Mouse (Mus musculus): Measurements from ENCODE around the gene Lyst. TPM values are rescaled to one million over a fixed set of nuclear protein-coding genes. Genes with fewer than 3 reads are reported as not detected.
"Not testable (repeated sequence)": the region's sequence is repeated elsewhere in the genome, so short reads cannot be mapped to it uniquely, and the experiment has no call there.

Lyst gene
- total and polyA plus RNA-seq, 2 experiments = 2.3 to 30.3 TPM

DNA sequence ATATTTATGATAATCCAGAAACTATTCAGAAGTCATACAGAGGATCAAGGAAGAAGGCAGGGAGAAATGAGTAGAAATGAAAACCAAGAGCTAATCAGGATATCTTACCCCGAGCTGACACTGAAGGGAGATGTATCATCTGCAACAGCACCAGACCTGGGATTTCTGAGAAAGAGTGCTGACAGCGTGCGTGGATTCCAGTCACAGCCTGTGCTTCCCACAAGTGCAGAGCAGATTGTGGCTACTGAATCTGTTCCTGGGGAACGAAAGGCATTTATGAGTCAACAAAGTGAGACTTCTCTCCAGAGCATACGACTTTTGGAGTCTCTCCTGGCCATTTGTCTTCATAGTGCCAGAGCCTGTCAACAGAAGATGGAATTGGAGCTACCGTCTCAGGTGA lies 47.8 kb downstream of the Lyst start:
- Histone ChIP-seq H3K79me2 (ENCODE audit: control insufficient read depth, insufficient read depth, low read length) (no peaks in the 10 kb centered on the region), H3K4me3 (ENCODE audit: insufficient read depth, low read depth, low read length) (no peak overlapping the region), H3K27me3 (ENCODE audit: control insufficient read depth, insufficient read depth, low read length) (no peaks in the 10 kb centered on the region), H3K4me1 (ENCODE audit: control insufficient read depth, insufficient read depth, low read length) (no peaks in the 10 kb centered on the region), H3K27ac (replicated peaks; ENCODE audit: insufficient read depth, low read depth, low read length) (no peak overlapping the region), H3K9ac (ENCODE audit: low read depth, low read length) (no peak overlapping the region), H3K36me3 (ENCODE audit: control insufficient read depth, insufficient read depth, low read length) (peaks cover 48% of the 10 kb centered on the region)
- TF ChIP-seq CTCF (IDR thresholded peaks at IDR 0.05; ENCODE audit: low read depth, low read length) (no peak), POLR2A (IDR thresholded peaks at IDR 0.05; ENCODE audit: extremely low read depth, insufficient read depth, low read length) (no peak)
- 92% methylated on average over 6 of the region's 6 CpGs for WGBS
- DNase-seq (ENCODE audit: extremely low read depth, low read depth, low spot score) = no peak

GRCm38 (mm10) chr13:13638725-13639124 lies 48.5 kb downstream of the Lyst start:
- TF ChIP-seq POLR2A (IDR thresholded peaks at IDR 0.05; ENCODE audit: extremely low read depth, insufficient read depth, low read length) (no peak), CTCF (IDR thresholded peaks at IDR 0.05; ENCODE audit: low read depth, low read length) (no peak)
- Histone ChIP-seq H3K4me1 (ENCODE audit: control insufficient read depth, insufficient read depth, low read length) (no peaks in the 10 kb centered on the region), H3K27ac (replicated peaks; ENCODE audit: insufficient read depth, low read depth, low read length) (no peak overlapping the region), H3K27me3 (ENCODE audit: control insufficient read depth, insufficient read depth, low read length) (no peaks in the 10 kb centered on the region), H3K79me2 (ENCODE audit: control insufficient read depth, insufficient read depth, low read length) (no peaks in the 10 kb centered on the region), H3K36me3 (ENCODE audit: control insufficient read depth, insufficient read depth, low read length) (peaks cover 52% of the 10 kb centered on the region), H3K9ac (ENCODE audit: low read depth, low read length) (no peak overlapping the region), H3K4me3 (ENCODE audit: insufficient read depth, low read depth, low read length) (no peak overlapping the region)
- 90% methylated on average over 4 of the region's 4 CpGs for WGBS
- DNase-seq (ENCODE audit: extremely low read depth, low read depth, low spot score) = no peak

DNA sequence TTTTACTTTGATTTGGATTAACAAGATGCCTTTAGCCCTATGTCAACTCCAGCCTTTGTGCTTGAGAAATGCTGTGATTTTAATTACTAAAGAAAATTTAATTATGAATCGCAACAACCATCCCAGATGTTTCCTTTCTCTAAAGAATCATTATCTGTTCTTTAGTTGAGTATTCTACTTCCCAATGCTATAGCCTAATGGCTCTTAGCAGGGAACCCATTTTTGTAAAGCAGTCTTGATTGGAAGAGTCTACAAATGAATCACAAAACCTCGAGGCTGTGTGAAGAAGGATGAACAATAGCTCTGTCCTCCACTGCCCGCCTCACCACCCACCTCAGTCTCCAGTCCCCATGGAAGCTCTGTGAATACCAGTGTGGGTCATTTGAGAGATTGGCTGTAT lies 57.1 kb downstream of the Lyst start:
- Histone ChIP-seq H3K36me3 (ENCODE audit: control insufficient read depth, insufficient read depth, low read length) (peaks cover 45% of the 10 kb centered on the region), H3K9ac (ENCODE audit: low read depth, low read length) (no peak overlapping the region), H3K4me3 (ENCODE audit: insufficient read depth, low read depth, low read length) (no peak overlapping the region), H3K4me1 (ENCODE audit: control insufficient read depth, insufficient read depth, low read length) (no peaks in the 10 kb centered on the region), H3K79me2 (ENCODE audit: control insufficient read depth, insufficient read depth, low read length) (no peaks in the 10 kb centered on the region), H3K27ac (replicated peaks; ENCODE audit: insufficient read depth, low read depth, low read length) (no peak overlapping the region), H3K27me3 (ENCODE audit: control insufficient read depth, insufficient read depth, low read length) (no peaks in the 10 kb centered on the region)
- no peak for DNase-seq (ENCODE audit: extremely low read depth, low read depth, low spot score)
- TF ChIP-seq POLR2A (IDR thresholded peaks at IDR 0.05; ENCODE audit: extremely low read depth, insufficient read depth, low read length) (no peak), CTCF (IDR thresholded peaks at IDR 0.05; ENCODE audit: low read depth, low read length) (no peak)
- WGBS = 87% methylated on average over 3 of the region's 3 CpGs

GRCm38 (mm10) chr13:13655453-13655852 lies 65.3 kb downstream of the Lyst start:
- H3K27me3 ChIP-seq (ENCODE audit: control insufficient read depth, insufficient read depth, low read length) = no peaks in the 10 kb centered on the region
- H3K9ac ChIP-seq (ENCODE audit: low read depth, low read length) = no peak overlapping the region
- TF ChIP-seq CTCF (IDR thresholded peaks at IDR 0.05; ENCODE audit: low read depth, low read length) = no peak
- no peaks in the 10 kb centered on the region for H3K79me2 ChIP-seq (ENCODE audit: control insufficient read depth, insufficient read depth, low read length)
- H3K36me3 ChIP-seq (ENCODE audit: control insufficient read depth, insufficient read depth, low read length) = peaks cover 32% of the 10 kb centered on the region
- no peaks in the 10 kb centered on the region for H3K4me1 ChIP-seq (ENCODE audit: control insufficient read depth, insufficient read depth, low read length)
- H3K27ac ChIP-seq (replicated peaks; ENCODE audit: insufficient read depth, low read depth, low read length) = no peak overlapping the region
- WGBS = 98% methylated on average over 3 of the region's 3 CpGs
- no peak for DNase-seq (ENCODE audit: extremely low read depth, low read depth, low spot score)
- H3K4me3 ChIP-seq (ENCODE audit: insufficient read depth, low read depth, low read length) = no peak overlapping the region

- not testable (repeated sequence) for DNase-seq (ENCODE audit: extremely low read depth, low read depth, low spot score); H3K9ac ChIP-seq (ENCODE audit: low read depth, low read length); H3K27ac ChIP-seq (replicated peaks; ENCODE audit: insufficient read depth, low read depth, low read length); H3K79me2 ChIP-seq (ENCODE audit: control insufficient read depth, insufficient read depth, low read length); H3K27me3 ChIP-seq (ENCODE audit: control insufficient read depth, insufficient read depth, low read length); H3K4me3 ChIP-seq (ENCODE audit: insufficient read depth, low read depth, low read length); H3K4me1 ChIP-seq (ENCODE audit: control insufficient read depth, insufficient read depth, low read length)
- WGBS = 85% methylated on average over 2 of the region's 2 CpGs
- H3K36me3 ChIP-seq (ENCODE audit: control insufficient read depth, insufficient read depth, low read length) = peaks cover 45% of the 10 kb centered on the region
These were observed 75.9 kb downstream of the Lyst start for GRCm38 (mm10) chr13:13666103-13666502.

- H3K27ac ChIP-seq (replicated peaks; ENCODE audit: insufficient read depth, low read depth, low read length) = no peak overlapping the region
- TF ChIP-seq POLR2A (IDR thresholded peaks at IDR 0.05; ENCODE audit: extremely low read depth, insufficient read depth, low read length) = no peak
- TF ChIP-seq CTCF (IDR thresholded peaks at IDR 0.05; ENCODE audit: low read depth, low read length) = no peak
- H3K9ac ChIP-seq (ENCODE audit: low read depth, low read length) = no peak overlapping the region
- H3K79me2 ChIP-seq (ENCODE audit: control insufficient read depth, insufficient read depth, low read length) = no peaks in the 10 kb centered on the region
- no peak overlapping the region for H3K4me3 ChIP-seq (ENCODE audit: insufficient read depth, low read depth, low read length)
- no peak for DNase-seq (ENCODE audit: extremely low read depth, low read depth, low spot score)
- WGBS = 54% methylated on average over 5 of the region's 5 CpGs
- H3K36me3 ChIP-seq (ENCODE audit: control insufficient read depth, insufficient read depth, low read length) = peaks cover 42% of the 10 kb centered on the region
- H3K27me3 ChIP-seq (ENCODE audit: control insufficient read depth, insufficient read depth, low read length) = no peaks in the 10 kb centered on the region
- H3K4me1 ChIP-seq (ENCODE audit: control insufficient read depth, insufficient read depth, low read length) = no peaks in the 10 kb centered on the region
These were observed 80.5 kb downstream of the Lyst start for GRCm38 (mm10) chr13:13670669-13671068.
